Mouse (Mus musculus) CD4-positive, CD25-positive, alpha-beta regulatory T cell, adult 2 months (primary cell): ENCODE measurements around the gene Hipk3.

ENCODE experiments used
- DNase-seq: peaks from one replicate; pipeline ENCODE4 v3.0.0-alpha.2; 2012; ENCODE audit warnings: low read depth, low spot score

The Hipk3 gene

GRCm38 (mm10) chr2:104493951-104494800 is at the start of gene Hipk3:
TSS of gene Hipk3 (minus strand) at chr2:104494446.
- peak; percentile 89 for DNase-seq

DNA sequence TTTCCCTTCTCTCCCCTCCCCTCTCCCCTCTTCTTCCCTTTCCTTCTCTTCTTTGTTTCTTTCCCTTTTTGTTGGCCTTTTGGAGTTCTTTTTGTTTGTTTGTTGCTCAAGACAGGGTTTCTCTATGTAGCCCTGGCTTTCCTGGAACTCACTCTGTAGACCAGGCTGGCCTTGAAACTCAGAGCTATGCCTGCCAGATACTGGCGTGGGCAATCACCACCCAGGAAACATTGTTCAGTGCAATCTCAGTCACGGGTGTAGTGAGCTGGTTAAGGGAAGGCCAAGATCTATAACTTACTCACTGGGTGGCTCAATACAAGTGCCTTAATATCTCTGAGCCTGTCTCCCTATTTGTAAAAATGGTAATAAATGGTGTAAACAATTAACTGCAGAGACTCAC is 46.0 kb upstream of the Hipk3 start:
- no peak for DNase-seq

GRCm38 (mm10) chr2:104534751-104535150 is 40.5 kb upstream of the Hipk3 start:
- DNase-seq, result no peak

- DNase-seq, result no peak
These were observed 38.3 kb upstream of the Hipk3 start for GRCm38 (mm10) chr2:104532548-104532947.

DNA sequence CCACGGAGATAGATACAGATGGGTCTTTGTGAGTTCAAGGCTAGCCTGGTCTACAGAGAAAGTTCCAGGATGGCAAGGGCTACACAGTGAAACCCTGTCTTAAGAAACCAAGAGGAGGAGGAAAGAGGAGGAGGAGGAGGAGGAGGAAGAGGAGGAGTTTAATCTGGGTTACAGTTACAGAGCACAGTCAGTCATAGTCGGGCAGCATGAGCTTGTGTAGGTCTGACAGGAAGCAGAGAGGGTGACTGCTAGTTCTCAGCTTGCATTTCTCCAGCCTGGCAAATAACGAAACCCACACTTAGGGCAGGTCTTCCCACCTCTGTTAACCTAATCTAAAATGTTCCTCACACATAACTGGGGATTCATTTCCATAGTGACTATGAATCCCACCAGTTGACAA is 32.3 kb upstream of the Hipk3 start:
- DNase-seq, result peak; percentile 42

GRCm38 (mm10) chr2:104525506-104525905 is 31.3 kb upstream of the Hipk3 start:
- peak; percentile 49 for DNase-seq

DNA sequence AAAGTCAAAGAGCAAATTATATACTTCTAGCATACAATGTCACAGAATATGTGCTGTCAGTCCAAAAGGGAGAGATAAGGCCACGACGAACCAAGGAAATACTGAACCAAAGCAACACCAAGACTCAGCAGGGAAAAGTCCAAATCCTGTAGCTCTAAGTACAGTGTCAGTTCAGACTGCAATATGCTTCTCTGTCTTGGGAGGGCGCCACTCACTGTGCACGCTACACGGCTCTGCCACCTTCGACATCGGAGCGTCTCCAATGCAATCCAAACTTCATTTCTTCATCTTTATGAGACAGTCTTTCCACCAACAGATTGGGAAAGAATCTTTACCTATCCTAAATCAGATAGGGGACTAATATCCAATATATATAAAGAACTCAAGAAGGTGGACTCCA is 17.4 kb upstream of the Hipk3 start:
- no peak for DNase-seq

DNA sequence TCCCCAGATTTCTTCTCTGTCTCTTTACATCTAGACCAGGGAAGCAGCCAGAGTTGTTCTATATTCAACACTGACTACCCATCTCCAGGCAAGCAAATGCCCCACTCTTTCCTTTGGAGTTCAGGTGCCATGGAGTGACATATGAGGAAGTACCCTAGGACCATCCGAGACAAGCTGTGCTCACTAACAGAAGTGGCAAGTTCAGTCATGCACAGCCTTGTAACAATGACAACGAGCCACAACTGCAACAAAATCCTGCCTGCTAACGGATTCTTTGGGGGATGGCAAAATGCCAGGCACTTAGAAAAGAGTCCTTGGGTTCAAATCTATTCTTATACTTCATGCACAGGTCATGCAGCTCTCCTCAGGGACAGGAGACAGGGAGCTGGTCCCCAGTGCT is 8.1 kb upstream of the Hipk3 start:
- DNase-seq, result no peak

DNA sequence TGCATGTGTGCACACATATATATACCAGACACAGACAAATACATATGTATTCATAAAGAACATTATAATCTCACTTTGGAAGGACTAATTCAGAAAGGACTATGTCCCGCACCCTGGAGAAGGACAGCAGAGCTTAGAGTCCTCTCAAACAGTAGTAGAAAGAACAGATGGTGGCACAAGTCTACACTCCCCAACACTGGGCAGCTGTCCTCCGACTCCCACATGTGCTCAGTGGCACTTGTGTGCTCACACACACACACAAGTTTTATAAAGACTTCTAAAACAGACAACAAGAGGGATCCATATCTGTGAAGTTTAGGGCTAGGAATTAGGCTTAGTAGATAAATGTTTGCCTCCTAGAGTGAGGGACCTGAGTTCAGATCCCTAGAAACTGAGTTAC is 6.8 kb upstream of the Hipk3 start:
- DNase-seq, result no peak

DNA sequence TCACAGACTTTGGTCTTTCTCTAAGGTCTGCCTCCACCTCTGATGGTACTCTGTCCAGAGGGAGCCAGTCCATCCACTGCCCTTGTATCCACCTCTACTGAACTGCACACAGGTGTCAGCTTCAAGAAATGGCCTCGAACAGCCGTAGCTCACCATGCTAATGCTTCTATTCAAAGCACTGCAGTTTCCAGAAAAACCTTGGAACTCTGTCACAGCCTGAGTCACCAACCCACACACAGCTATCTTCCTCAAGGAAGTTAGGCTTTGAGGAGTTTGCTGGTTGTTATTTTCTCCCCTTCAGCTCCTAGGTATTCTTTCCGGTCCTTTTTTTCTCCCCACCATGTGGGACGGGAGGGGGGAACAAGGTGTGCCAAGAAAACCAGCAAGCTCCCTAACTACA is 3.5 kb upstream of the Hipk3 start:
- DNase-seq, result no peak

- no peak for DNase-seq
These were observed 3.0 kb upstream of the Hipk3 start for GRCm38 (mm10) chr2:104497231-104497630.

DNA sequence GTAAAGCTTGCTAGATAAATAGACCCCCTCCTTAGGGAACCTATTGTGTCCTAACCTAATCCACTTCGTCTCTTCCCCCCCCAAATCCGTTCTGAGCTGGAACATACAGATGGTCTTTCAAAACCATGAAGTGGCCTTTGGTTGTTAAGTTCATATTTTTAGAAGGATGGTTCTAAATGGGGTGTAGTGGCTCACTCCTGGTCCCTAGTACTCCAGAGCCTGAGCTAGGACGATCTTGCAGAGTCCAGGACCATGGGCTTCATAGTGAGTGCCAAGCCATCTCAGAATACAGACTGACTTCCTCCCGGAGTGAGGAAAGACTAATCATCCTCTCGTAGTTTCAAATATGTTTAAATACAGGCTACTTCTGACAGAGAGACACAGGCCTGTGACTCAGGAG is 2.0 kb upstream of the Hipk3 start:
- no peak for DNase-seq

DNA sequence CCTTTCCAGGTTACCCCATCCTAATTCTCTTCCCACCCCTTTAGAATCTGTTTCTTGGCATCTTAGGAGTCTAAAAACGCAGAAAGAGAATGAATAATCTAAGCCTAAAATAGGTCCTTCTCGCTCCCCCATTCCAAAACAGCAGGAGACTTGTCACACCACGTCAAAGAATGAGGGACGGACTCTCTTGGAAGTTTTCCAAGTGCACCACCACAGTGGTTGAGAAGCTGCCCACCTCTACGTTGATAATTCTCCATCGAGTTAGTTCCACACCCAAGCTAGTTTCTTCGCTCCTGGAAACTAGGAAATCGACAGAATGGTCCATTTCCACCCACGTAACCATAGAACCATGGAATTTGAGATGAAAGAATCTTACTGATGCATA is 547 bp upstream of the Hipk3 start:
- no peak for DNase-seq

GRCm38 (mm10) chr2:104493021-104493950 is 960 bp downstream of the Hipk3 start:
- peak; percentile 87 for DNase-seq

- DNase-seq, result no peak
These were observed 2.9 kb downstream of the Hipk3 start for GRCm38 (mm10) chr2:104491221-104491795.

- DNase-seq, result no peak
These were observed 3.5 kb downstream of the Hipk3 start for GRCm38 (mm10) chr2:104490761-104491160.

DNA sequence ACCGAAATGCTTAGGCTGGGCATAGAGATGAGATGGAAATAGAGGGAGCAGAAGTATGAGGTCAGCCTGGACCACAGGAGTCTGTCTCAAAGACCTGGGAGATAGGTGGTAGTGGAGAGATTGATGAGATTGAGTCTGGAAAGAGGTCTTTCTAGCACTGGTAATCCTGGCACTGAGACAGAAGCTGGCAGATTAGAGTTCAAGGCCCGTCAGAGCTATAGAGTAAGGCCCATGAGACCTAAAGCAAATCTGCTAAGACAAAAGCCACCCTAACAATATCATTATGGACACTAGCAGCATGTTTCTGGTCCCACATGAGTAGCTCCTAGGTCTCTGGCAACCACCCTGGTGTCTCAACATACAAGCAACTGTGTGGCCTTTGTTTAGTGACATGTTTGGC is 4.4 kb downstream of the Hipk3 start:
- DNase-seq, result no peak

GRCm38 (mm10) chr2:104484438-104484837 is 9.8 kb downstream of the Hipk3 start:
- no peak for DNase-seq

DNA sequence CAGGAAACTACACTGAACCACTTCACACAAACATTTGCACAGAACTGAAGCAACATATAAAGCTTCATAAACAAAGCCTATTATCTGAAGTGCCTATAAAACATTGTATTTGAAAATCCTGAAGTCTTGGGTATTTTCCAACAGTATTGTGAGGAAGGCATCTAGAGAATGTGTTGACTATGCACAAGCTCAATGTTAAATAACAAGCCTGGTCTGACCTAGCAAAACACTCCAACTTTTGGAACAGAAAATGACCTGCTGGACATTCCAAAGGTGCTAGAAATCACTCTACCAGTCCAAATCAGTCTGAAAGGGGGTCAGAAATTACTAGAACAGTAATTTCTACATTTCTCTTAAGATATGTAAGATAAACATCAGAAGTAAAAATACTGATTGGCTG is 12.1 kb downstream of the Hipk3 start:
- DNase-seq, result no peak

GRCm38 (mm10) chr2:104479054-104479453 is 15.2 kb downstream of the Hipk3 start:
- DNase-seq, result no peak

DNA sequence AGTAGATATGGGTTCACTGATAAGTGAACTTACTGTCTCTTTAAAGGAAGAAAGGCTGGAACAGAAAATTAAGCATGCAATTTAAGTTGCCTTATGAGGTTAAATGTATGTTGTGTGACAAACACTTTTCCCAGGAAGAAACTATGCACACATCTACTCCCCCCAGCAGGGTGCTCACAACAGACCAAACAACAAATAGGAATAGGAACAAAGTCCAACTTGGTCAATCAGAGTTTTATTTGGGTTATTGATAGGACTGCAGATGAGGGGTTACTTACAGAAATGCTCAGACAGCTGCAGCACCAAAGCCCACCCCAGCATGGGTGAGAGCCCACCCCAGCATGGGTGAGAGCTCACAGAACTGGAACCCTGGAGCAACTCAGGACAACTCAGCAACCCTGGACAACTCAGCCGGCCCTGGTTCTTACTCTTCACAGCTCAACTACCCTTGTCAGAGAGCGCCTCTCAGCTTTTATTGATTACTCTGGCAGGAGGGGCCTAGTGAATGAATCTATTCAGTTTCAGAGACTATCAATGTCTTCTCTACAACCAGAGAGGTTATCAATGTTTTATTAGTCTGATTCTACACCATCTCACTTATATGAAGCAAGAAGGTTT is 16.7 kb downstream of the Hipk3 start:
- no peak for DNase-seq

DNA sequence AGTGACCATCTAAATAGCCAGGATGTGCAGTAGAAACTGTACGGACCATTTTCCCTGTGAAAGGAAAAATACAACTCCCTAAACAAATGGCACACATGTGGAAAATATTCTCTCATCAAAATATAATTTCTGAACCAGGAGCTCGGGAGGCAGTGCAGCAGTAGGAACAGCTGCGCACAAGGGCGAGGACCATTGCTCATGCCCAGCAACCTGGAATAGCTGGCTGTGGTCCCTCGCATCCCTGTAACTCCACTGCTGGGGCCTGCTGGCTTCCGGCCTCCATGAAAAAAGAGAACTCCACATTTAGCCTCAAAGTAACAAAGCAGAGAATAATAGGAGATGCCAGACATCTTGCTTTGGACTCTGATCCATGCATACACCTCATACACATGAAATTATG is 22.2 kb downstream of the Hipk3 start:
- no peak for DNase-seq
